Mouse (Mus musculus): ENCODE measurements around the gene Gemin4. TPM values are rescaled to one million over a fixed set of nuclear protein-coding genes. Genes with fewer than 3 reads are reported as not detected.

Gemin4 gene
- polyA plus RNA-seq (2014; fragmentation: Illumina TruSeq; extraction: RNeasy Lipid Tissue Mini Kit (QIAGEN cat#74804); ENCODE audit: low read depth, low replicate concordance): 6.8 TPM

DNA sequence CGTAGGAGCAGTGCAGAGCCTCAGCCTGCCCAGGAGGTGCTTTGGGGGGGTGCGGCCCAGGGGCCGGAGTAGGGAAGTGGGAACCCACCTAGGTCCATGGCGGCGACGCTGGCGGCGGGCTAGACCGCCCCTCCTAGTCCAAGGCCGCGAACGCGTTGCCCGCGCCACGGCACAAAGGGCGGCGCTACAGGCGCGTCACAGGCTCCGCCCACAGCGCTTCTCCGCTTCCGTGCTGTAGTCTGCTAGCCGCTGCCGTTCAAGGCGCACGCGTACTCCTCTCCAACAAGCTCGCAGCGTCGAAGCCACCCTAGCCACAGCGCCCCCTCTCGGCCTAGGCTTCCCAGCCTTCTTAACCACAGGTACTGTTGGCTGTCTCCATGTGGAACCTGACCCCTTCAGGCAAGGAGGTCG, at the start of gene Gemin4, which contains the start of gene Dbil5:
TSS of gene Gemin4 (minus strand) at position 275 of the 411 bp plus-strand sequence.
TSS of gene Dbil5 (plus strand) at position 219 of the 411 bp plus-strand sequence.

DNA sequence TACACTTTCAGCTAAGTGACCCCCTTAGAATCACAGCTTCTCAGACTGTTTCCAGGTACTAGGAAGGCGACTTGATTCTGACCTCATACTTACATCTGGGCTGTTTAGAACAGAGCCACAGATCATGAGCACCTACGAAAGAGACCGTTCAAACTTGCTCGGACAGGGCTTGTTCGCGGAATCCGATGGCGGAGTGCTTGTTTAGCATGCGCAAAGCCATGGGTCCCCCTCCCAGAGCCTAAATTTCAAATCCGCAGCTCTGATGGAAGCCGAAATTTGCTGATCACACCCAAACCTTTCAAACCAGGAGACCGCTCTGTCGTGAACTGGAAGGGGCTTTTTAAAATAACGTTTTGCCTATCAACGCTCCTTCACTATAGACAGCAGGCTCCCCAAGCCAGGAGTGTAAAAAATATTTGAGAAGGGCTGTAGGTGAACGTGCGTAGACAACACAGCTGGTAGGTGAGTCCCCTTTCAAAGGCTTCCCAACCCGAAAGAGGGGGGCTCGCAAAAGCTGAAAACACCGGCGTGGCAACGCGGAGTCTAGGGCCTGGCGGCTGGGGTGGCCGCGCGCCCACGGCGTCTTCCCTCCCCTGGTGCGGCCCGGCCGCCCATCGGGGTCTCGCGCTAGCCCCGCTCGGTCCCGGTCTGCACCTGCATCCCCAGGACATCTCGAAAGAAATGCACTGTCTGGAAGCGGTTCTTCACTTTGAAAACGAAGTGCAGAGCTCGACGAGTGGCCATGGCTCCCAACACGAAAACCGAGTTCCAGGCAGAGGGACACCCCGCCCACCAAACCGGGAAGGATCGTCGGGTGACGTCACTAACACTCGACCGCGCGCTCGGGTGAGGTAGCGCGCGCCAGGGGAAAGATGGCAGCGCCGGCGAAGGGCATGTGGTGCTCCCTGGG, 25.7 kb upstream of the Gemin4 start, which contains the start of the genes Mrm3 and Glod4:
TSS of gene Mrm3 (plus strand) at position 815 of the 910 bp plus-strand sequence.
TSS of gene Glod4 (minus strand) at position 825 of the 910 bp plus-strand sequence.

GRCm38 (mm10) chr11:76179495-76180145, 37.8 kb downstream of the Gemin4 start, which contains the start of the genes Vps53 and Fam57a:
Gene Vps53 (minus strand): TSS chr11:76179647.
Gene Fam57a (plus strand): TSS chr11:76179671.

Other genes with a start within 250 kb of the Gemin4 start
- 7.0 TPM for gene 1700016K19Rik, start 217.8 kb downstream of the Gemin4 start, polyA plus RNA-seq (2014; fragmentation: Illumina TruSeq; extraction: RNeasy Lipid Tissue Mini Kit (QIAGEN cat#74804); ENCODE audit: low read depth, low replicate concordance)
- gene Rflnb, start 189.9 kb downstream of the Gemin4 start, polyA plus RNA-seq (2014; fragmentation: Illumina TruSeq; extraction: RNeasy Lipid Tissue Mini Kit (QIAGEN cat#74804); ENCODE audit: low read depth, low replicate concordance): 33.0 TPM
- gene Vps53, start 38.0 kb downstream of the Gemin4 start, polyA plus RNA-seq (2014; fragmentation: Illumina TruSeq; extraction: RNeasy Lipid Tissue Mini Kit (QIAGEN cat#74804); ENCODE audit: low read depth, low replicate concordance): 32.0 TPM
- gene Fam57a, start 38.0 kb downstream of the Gemin4 start, polyA plus RNA-seq (2014; fragmentation: Illumina TruSeq; extraction: RNeasy Lipid Tissue Mini Kit (QIAGEN cat#74804); ENCODE audit: low read depth, low replicate concordance): 5.1 TPM
- 107 TPM for gene Dbil5, start 56 bp downstream of the Gemin4 start, polyA plus RNA-seq (2014; fragmentation: Illumina TruSeq; extraction: RNeasy Lipid Tissue Mini Kit (QIAGEN cat#74804); ENCODE audit: low read depth, low replicate concordance)
- 7.4 TPM for gene Mrm3, start 26.1 kb upstream of the Gemin4 start, polyA plus RNA-seq (2014; fragmentation: Illumina TruSeq; extraction: RNeasy Lipid Tissue Mini Kit (QIAGEN cat#74804); ENCODE audit: low read depth, low replicate concordance)
- gene Glod4, start 26.1 kb upstream of the Gemin4 start, polyA plus RNA-seq (2014; fragmentation: Illumina TruSeq; extraction: RNeasy Lipid Tissue Mini Kit (QIAGEN cat#74804); ENCODE audit: low read depth, low replicate concordance): 68.5 TPM
- 26.4 TPM for gene Nxn, start 181.5 kb upstream of the Gemin4 start, polyA plus RNA-seq (2014; fragmentation: Illumina TruSeq; extraction: RNeasy Lipid Tissue Mini Kit (QIAGEN cat#74804); ENCODE audit: low read depth, low replicate concordance)
- 30.0 TPM for gene Timm22, start 189.3 kb upstream of the Gemin4 start, polyA plus RNA-seq (2014; fragmentation: Illumina TruSeq; extraction: RNeasy Lipid Tissue Mini Kit (QIAGEN cat#74804); ENCODE audit: low read depth, low replicate concordance)